Mouse (Mus musculus): ENCODE results near the gene Mpz. TPM values are rescaled to one million over a fixed set of nuclear protein-coding genes. Genes with fewer than 3 reads are reported as not detected.

The Mpz gene
- polyA plus RNA-seq, 1 experiment from 2014 or later, result 0.05 TPM

DNA sequence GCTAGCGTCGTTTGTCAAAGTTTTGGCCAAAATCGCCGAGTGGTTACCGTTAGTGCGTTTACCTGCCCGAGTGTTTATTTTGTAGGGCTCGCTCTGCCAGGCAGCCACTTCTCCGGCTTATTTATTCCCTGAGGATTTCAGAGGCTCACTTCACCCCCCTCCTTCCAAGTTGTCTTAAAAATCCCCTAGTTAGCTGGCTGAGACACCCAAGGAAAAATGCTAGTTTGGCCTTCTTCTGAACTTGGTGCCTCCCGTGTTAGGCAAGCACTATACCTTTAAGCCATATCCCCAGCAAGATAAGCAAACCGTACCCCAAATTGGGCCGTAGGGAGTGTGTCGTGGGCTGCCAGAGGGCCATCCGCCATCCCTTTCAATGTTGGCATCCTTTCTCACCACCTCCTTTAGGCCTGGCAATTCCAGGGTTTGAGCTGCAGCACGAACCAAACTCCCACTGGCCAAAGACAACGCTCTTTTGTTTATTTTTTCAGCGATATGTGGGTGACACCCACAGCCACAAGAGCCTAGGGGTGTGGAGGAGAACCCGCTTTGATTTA, 404 bp downstream of the Mpz start:
- ATAC-seq (peak; percentile 12; the same call in 1 of the 2 replicates), DNase-seq (no peak)
- no peaks in the 10 kb centered on the region for H3K9me3 ChIP-seq (ENCODE audit: low read length)
- WGBS (ENCODE audit: insufficient replicate concordance), result 12% methylated on average over 18 of the region's 18 CpGs
- H3K4me2 ChIP-seq (ENCODE audit: low read depth, low read length), result peak overlapping the region; percentile 77
- no peak for TF ChIP-seq EP300 (IDR thresholded peaks at IDR 0.05; ENCODE audit: low read depth)
- no peaks in the 10 kb centered on the region for H3K27me3 ChIP-seq (ENCODE audit: insufficient read depth, low read length)
- H3K9ac ChIP-seq (replicated peaks), result peak overlapping the region; percentile 87
- peak overlapping the region; percentile 82 for H3K27ac ChIP-seq (ENCODE audit: low read depth)
- H3K4me1 ChIP-seq (ENCODE audit: insufficient read depth), result peaks cover 21% of the 10 kb centered on the region
- H3K36me3 ChIP-seq (replicated peaks; ENCODE audit: insufficient read depth, low read length), result no peaks in the 10 kb centered on the region
- peak overlapping the region; percentile 71 for H3K4me3 ChIP-seq (ENCODE audit: low read depth, low read length)

DNA sequence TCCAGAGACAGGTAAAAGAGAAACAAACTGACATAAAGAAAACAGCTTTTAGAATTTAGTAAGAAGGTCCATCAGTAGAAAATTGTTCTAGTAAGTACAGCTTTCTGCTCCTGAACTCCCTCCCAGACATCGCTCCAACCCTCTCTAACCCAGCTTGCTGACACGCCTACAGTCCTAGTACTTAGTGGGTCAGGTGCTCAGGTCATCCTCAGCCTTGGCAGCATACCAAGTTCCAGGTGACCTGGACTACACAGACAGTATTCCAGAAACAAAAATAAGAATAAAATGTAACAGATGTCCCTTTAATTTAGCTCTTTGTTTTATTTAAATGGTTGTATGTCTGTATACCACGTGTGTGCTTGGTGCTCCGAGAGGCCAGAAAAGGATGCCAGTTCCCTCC, 1.5 kb downstream of the Mpz start:
- Histone ChIP-seq H3K27ac (ENCODE audit: low read depth) (no peak overlapping the region), H3K9me3 (ENCODE audit: low read length) (no peaks in the 10 kb centered on the region), H3K4me2 (ENCODE audit: low read depth, low read length) (no peak overlapping the region), H3K27me3 (ENCODE audit: insufficient read depth, low read length) (no peaks in the 10 kb centered on the region), H3K9ac (replicated peaks) (no peak overlapping the region), H3K4me3 (ENCODE audit: low read depth, low read length) (no peak overlapping the region), H3K36me3 (replicated peaks; ENCODE audit: insufficient read depth, low read length) (no peaks in the 10 kb centered on the region), H3K4me1 (ENCODE audit: insufficient read depth) (peaks cover 23% of the 10 kb centered on the region)
- TF ChIP-seq EP300 (IDR thresholded peaks at IDR 0.05; ENCODE audit: low read depth), result no peak
- no peak for TF ChIP-seq CTCF (IDR thresholded peaks at IDR 0.05; ENCODE audit: low read depth)
- ATAC-seq (no peak), DNase-seq (peak; percentile 53)
- WGBS (ENCODE audit: insufficient replicate concordance), result 74% methylated on average over 4 of the region's 4 CpGs

DNA sequence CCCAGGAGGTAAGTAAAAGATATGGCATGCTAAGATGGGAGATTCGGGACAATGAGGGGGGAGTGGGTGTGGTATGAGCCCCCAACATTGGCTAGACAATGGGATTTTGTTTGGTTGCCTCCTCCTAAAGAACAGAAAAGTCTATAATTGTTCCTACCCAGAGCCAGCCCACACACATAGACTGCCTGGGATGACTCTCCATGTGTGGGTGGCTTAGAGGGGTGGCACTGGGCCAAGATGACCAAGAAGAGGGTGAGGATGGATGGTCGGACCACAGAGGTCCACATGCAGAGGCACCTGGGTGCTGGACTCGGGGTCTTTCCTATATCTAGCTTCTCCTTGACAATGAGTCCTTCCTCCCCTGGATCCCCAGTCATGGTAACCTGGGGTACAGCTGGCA, 6.1 kb downstream of the Mpz start:
- Histone ChIP-seq H3K9me3 (ENCODE audit: low read length) (no peaks in the 10 kb centered on the region), H3K4me2 (ENCODE audit: low read depth, low read length) (no peak overlapping the region), H3K9ac (replicated peaks) (no peak overlapping the region), H3K27ac (ENCODE audit: low read depth) (no peak overlapping the region), H3K4me1 (ENCODE audit: insufficient read depth) (peaks cover 16% of the 10 kb centered on the region), H3K4me3 (ENCODE audit: low read depth, low read length) (no peak overlapping the region), H3K27me3 (ENCODE audit: insufficient read depth, low read length) (no peaks in the 10 kb centered on the region), H3K36me3 (replicated peaks; ENCODE audit: insufficient read depth, low read length) (no peaks in the 10 kb centered on the region)
- WGBS (ENCODE audit: insufficient replicate concordance), result 62% methylated on average over 3 of the region's 3 CpGs
- no peak for DNase-seq
- ATAC-seq, result no peak
- no peak for TF ChIP-seq EP300 (IDR thresholded peaks at IDR 0.05; ENCODE audit: low read depth)
- TF ChIP-seq CTCF (IDR thresholded peaks at IDR 0.05; ENCODE audit: low read depth), result no peak

DNA sequence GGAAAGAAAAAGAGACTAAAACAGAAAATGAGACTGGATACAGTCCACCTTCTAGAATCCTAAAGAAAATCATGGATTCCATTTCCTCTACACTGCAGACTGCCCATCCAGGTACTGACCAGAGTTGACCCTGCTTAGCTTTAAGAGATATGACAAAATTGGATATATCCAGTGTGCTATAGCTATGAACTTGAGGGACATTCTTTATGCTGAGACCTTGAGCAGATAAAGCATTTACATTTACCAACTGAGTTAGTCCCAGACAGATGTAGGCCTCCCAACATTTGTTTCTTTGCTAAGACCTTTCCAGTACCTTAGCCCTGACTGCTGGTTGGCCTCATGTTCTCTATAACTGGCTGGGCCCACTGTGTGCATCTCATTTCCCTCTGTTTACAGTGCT, 7.5 kb downstream of the Mpz start:
- DNase-seq, result no peak
- no peak overlapping the region for H3K4me2 ChIP-seq (ENCODE audit: low read depth, low read length)
- H3K4me1 ChIP-seq (ENCODE audit: insufficient read depth), result peaks cover 13% of the 10 kb centered on the region
- no peak overlapping the region for H3K27ac ChIP-seq (ENCODE audit: low read depth)
- no peak for ATAC-seq
- H3K27me3 ChIP-seq (ENCODE audit: insufficient read depth, low read length), result no peaks in the 10 kb centered on the region
- TF ChIP-seq CTCF (IDR thresholded peaks at IDR 0.05; ENCODE audit: low read depth), result no peak
- no peak for TF ChIP-seq EP300 (IDR thresholded peaks at IDR 0.05; ENCODE audit: low read depth)
- no peak overlapping the region for H3K9ac ChIP-seq (replicated peaks)
- H3K36me3 ChIP-seq (replicated peaks; ENCODE audit: insufficient read depth, low read length), result no peaks in the 10 kb centered on the region
- no peak overlapping the region for H3K4me3 ChIP-seq (ENCODE audit: low read depth, low read length)
- no peaks in the 10 kb centered on the region for H3K9me3 ChIP-seq (ENCODE audit: low read length)

GRCm38 (mm10) chr1:171159485-171159975, 9.0 kb downstream of the Mpz start:
- DNase-seq (peak; percentile 36), ATAC-seq (peak; percentile 58)
- Histone ChIP-seq H3K9ac (replicated peaks) (peak overlapping the region; percentile 0; the same call in 1 of the 2 replicates), H3K27ac (ENCODE audit: low read depth) (no peak overlapping the region), H3K4me3 (ENCODE audit: low read depth, low read length) (0 out of 2 replicates have a peak overlapping the region, but pooled peaks have one; percentile 4), H3K27me3 (ENCODE audit: insufficient read depth, low read length) (no peaks in the 10 kb centered on the region), H3K4me2 (ENCODE audit: low read depth, low read length) (peak overlapping the region; percentile 65), H3K36me3 (replicated peaks; ENCODE audit: insufficient read depth, low read length) (no peaks in the 10 kb centered on the region), H3K4me1 (ENCODE audit: insufficient read depth) (peaks cover 13% of the 10 kb centered on the region), H3K9me3 (ENCODE audit: low read length) (no peaks in the 10 kb centered on the region)
- 7% methylated on average over 15 of the region's 15 CpGs for WGBS (ENCODE audit: insufficient replicate concordance)
- no peak for TF ChIP-seq EP300 (IDR thresholded peaks at IDR 0.05; ENCODE audit: low read depth)
- peak; percentile 51 for TF ChIP-seq CTCF (IDR thresholded peaks at IDR 0.05; ENCODE audit: low read depth)

DNA sequence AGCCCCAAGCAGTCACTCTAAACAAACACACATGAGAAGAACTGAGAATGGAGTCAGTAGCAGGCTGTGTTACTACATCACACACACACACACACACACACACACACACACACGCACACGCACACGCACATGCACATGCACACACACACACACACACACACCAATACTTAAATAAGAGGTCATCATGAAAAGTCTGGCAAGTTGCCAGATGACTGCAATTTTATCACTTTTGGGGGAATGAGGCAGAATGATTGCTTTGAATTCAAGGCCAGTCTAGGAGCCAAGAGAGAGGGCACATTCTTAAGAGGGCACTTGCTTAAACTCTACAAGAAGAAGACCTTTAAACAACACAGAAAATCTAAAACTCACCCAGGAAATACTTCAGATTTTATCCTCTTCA, 12.0 kb downstream of the Mpz start:
- DNase-seq (no peak), ATAC-seq (no peak)
- Histone ChIP-seq H3K27me3 (ENCODE audit: insufficient read depth, low read length) (no peaks in the 10 kb centered on the region), H3K9ac (replicated peaks) (no peak overlapping the region), H3K27ac (ENCODE audit: low read depth) (no peak overlapping the region), H3K9me3 (ENCODE audit: low read length) (no peaks in the 10 kb centered on the region), H3K4me3 (ENCODE audit: low read depth, low read length) (no peak overlapping the region), H3K4me1 (ENCODE audit: insufficient read depth) (peaks cover 10% of the 10 kb centered on the region), H3K36me3 (replicated peaks; ENCODE audit: insufficient read depth, low read length) (no peaks in the 10 kb centered on the region), H3K4me2 (ENCODE audit: low read depth, low read length) (no peak overlapping the region)
- TF ChIP-seq CTCF (IDR thresholded peaks at IDR 0.05; ENCODE audit: low read depth) (no peak), EP300 (IDR thresholded peaks at IDR 0.05; ENCODE audit: low read depth) (no peak)
- WGBS (ENCODE audit: insufficient replicate concordance), result 89% methylated on average over 3 of the region's 3 CpGs

Data from liver, postnatal 0 days (tissue).